Mouse (Mus musculus) olfactory bulb, adult 2 months (tissue): ENCODE data around the gene Thap11.

Experiments
- CTCF ChIP-seq: fragments of 200-500 bp; IDR thresholded peaks from 2 replicates; pipeline ENCODE4 v1.5.1; 2012; ENCODE audit warnings: low read depth, mild to moderate bottlenecking, low read length, moderate library complexity; ENCODE audit not compliant: insufficient read depth
- POLR2A ChIP-seq: fragments of 200-500 bp; IDR thresholded peaks from 2 replicates; pipeline ENCODE4 v1.6.1; 2012; ENCODE audit warnings: mild to moderate bottlenecking, low read depth, low read length, moderate library complexity; ENCODE audit not compliant: insufficient read depth

DNA sequence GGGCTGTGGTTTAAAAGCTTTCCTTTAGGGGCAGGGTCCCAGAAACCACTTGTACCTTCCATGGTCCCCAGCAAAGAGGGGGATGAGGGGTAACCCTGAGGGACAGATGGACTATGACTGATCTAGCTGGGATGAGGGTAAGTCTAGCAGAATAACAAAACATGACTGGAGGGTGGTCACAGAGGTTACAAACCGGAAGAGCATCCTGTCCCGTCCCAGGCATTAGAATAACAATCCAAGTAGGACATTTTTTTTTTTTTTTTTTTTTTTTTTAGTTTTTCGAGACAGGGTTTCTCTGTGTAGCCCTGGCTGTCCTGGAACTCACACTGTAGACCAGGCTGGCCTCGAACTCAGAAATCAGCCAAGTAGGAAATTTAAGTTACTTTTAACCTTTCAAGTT, 4.9 kb upstream of the Thap11 start:
- TF ChIP-seq CTCF (no peak), POLR2A (no peak)
